Mouse (Mus musculus) brain, adult 2 months (tissue): Measurements from ENCODE around the gene Pld4.

Experiments used
- DNase-seq: peaks from one replicate; pipeline ENCODE4 v3.0.0; 2011; ENCODE audit warnings: low read depth, low spot score

The Pld4 gene

GRCm38 (mm10) chr12:112767036-112767890, 6.8 kb downstream of the Pld4 start:
- DNase-seq = no peak

- DNase-seq = no peak
Observed at GRCm38 (mm10) chr12:112768166-112768565, 7.7 kb downstream of the Pld4 start.

- DNase-seq = peak; percentile 86
Observed at GRCm38 (mm10) chr12:112769031-112769430, 8.6 kb downstream of the Pld4 start.

- DNase-seq = no peak
Observed at GRCm38 (mm10) chr12:112769751-112770150, 9.3 kb downstream of the Pld4 start.

- DNase-seq = no peak
Observed at GRCm38 (mm10) chr12:112770396-112770795, 9.9 kb downstream of the Pld4 start.

GRCm38 (mm10) chr12:112772306-112772705, 11.9 kb downstream of the Pld4 start:
- DNase-seq = no peak

GRCm38 (mm10) chr12:112773366-112773765, 12.9 kb downstream of the Pld4 start:
- DNase-seq = no peak

GRCm38 (mm10) chr12:112774026-112774425, 13.6 kb downstream of the Pld4 start:
- DNase-seq = no peak

- DNase-seq = no peak
Observed at GRCm38 (mm10) chr12:112774481-112774880, 14.0 kb downstream of the Pld4 start.

- DNase-seq = no peak
Observed at GRCm38 (mm10) chr12:112791026-112791425, 30.6 kb downstream of the Pld4 start.

GRCm38 (mm10) chr12:112793601-112794355, 33.3 kb downstream of the Pld4 start:
- no peak for DNase-seq

- no peak for DNase-seq
Observed at GRCm38 (mm10) chr12:112794356-112794816, 33.9 kb downstream of the Pld4 start.

GRCm38 (mm10) chr12:112794998-112795397, 34.5 kb downstream of the Pld4 start:
- DNase-seq = no peak

- DNase-seq = peak; percentile 20
Observed at GRCm38 (mm10) chr12:112795466-112796104, 35.1 kb downstream of the Pld4 start.

- peak; percentile 56 for DNase-seq
Observed at GRCm38 (mm10) chr12:112796551-112797510, 36.4 kb downstream of the Pld4 start.

GRCm38 (mm10) chr12:112797672-112798331, 37.3 kb downstream of the Pld4 start:
- DNase-seq = peak; percentile 88

GRCm38 (mm10) chr12:112798332-112798681, 37.9 kb downstream of the Pld4 start:
- no peak for DNase-seq

- DNase-seq = no peak
Observed at GRCm38 (mm10) chr12:112798716-112799115, 38.3 kb downstream of the Pld4 start.

- DNase-seq = no peak
Observed at GRCm38 (mm10) chr12:112799237-112799970, 38.9 kb downstream of the Pld4 start.

- DNase-seq = peak; percentile 60
Observed at GRCm38 (mm10) chr12:112800476-112800875, 40.0 kb downstream of the Pld4 start.
